Mouse (Mus musculus) heart, postnatal 25 days (tissue): ENCODE measurements around the gene Gtf2f1. TPM values are rescaled to one million over a fixed set of nuclear protein-coding genes. Genes with fewer than 3 reads are reported as not detected.

Experiments
- DNase-seq: peaks from one replicate; pipeline ENCODE4 v3.0.0; 2022; ENCODE audit warnings: low spot score
- intact Hi-C: fragments of 180-260 bp; cut with DNase I; formaldehyde crosslinking; loops from one replicate; pipeline ENCODE4 v1.15.1; 2025
- total RNA-seq, 2 experiments: library from RNA; stranded (reverse); gene quantifications; 2 replicates each; pipeline ENCODE4 v1.2.3; 2021

Gene Gtf2f1
- total RNA-seq, 2 experiments from 2014 or later: 20.4 to 22.7 TPM

DNA sequence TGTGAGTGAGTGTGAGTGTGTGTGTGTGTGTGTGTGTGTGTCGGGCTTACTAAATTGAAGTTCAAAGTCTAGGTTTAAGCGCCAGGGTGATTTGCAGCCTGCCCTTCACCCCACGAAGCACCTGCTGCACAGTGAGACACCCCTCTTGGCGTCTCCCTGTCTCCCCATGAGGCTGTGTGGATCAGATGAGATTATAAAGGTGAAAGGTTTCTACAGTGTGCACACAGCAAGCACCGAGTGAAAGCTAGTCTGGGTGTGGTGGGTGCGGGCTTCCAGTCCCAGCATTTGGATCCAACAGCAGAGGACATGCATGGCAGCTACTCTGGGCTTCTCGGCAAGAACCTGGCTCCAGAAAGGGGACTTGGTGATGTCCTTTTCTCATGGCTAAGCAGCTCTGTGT, 30.0 kb downstream of the Gtf2f1 start:
- DNase-seq: no peak
- intact Hi-C loops: no loop called here

DNA sequence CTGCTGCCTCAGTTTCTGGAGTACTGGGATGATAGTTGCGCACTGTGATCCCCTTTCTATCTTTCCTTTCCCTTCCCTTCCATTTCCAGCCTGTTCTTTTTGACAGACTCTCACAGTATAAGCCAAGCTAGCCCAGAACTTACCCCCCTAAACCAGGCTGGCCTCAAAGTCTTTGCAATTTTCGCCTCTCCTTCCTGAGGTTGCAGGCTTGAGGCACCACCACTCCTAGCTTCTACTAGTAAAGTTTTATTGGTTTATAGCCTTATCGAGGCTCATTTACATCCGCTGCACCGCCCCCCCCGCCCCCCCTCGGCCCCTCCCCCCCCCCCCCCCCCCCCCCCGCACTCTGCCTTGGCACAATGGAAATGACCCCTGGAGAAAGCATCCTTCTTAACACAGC, 31.6 kb downstream of the Gtf2f1 start:
- DNase-seq: no peak
- intact Hi-C loops: no loop called here

DNA sequence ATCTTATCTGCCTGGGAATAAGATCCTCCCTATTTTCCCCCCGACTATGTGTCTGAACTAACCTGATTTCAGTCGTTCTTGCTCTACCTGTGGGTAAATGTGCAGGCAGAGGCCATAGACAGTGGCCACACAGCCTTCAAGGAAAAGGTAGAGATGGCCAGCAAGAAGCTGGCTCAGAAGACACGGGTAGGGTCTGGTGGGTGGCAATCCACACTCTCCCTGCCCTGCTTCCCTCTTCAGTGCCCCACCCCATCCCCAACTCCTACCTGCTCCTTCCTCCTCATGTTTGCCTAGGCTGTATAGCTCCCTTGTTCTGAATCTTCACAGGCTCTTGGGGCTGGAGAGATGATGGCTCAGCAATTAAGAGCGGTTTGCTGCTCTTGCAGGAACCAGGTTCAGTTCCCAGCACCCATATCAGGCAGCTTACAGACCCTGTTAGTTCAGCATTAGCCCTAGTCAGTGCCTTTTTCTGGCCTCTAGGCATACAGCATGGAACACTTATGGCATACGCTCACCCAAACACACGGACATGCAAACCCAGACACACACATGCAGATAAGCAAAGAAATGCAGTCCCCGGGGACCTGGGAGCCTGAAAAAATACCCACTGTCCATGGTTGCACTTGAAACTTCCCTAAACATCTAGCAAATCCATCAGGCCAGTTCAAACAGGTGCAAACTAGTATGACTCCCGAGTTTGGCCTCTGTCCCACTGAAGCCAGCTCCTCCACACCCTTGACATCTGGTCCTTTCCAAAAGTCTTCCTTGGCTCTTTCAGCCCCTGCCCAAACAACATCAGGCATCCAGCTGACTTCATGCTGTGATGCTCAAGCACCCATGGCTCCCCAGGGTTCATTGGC, 34.3 kb downstream of the Gtf2f1 start:
- no peak for DNase-seq
- intact Hi-C loops: no loop called here

DNA sequence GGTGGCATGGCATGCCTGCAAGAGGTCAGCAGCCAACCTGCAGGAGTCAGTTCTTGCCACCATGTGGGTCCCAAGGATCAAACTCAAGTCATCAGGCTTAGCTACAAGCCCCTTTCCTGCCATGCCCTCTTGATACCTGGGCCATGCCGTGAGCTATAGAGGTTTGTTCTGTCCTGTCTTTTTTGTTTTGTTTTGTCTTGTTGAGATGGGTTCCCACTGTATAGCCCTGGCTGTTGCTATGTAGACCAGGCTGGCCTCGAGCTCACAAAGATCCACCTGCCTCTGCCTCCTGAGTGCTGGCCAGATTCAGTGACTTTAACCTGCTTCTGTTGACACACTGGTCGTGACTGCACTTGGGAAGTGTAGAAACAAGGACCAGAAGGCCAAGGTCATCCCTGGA, 35.7 kb downstream of the Gtf2f1 start:
- intact Hi-C loops: no loop called here
- DNase-seq: no peak

DNA sequence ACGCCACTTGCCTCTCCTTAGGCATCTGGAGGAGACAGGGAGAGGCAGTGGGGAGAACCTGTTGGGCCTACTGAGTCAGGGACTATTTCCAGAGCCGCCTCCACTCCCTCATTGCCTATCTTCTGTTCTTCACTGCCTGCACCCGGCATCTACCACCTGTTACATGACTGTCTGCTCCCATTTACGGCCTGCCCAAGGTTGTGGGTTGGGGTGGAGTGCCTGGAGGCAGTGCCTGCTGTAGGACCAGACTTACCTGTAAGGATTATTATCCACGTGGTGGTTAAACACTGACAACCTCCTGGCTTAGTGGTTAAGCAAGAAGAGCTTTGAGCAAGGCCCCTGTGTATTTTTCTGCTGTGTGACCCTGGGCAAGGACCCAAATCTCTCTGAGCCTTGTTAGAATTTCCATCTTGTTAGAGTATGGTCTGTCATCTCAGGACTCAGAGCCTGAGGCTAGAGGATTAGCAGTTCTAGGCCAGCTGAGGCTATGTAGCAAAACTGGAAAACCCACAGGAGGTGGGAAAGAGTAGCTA, 36.3 kb downstream of the Gtf2f1 start:
- intact Hi-C loops: no loop called here
- DNase-seq: no peak

DNA sequence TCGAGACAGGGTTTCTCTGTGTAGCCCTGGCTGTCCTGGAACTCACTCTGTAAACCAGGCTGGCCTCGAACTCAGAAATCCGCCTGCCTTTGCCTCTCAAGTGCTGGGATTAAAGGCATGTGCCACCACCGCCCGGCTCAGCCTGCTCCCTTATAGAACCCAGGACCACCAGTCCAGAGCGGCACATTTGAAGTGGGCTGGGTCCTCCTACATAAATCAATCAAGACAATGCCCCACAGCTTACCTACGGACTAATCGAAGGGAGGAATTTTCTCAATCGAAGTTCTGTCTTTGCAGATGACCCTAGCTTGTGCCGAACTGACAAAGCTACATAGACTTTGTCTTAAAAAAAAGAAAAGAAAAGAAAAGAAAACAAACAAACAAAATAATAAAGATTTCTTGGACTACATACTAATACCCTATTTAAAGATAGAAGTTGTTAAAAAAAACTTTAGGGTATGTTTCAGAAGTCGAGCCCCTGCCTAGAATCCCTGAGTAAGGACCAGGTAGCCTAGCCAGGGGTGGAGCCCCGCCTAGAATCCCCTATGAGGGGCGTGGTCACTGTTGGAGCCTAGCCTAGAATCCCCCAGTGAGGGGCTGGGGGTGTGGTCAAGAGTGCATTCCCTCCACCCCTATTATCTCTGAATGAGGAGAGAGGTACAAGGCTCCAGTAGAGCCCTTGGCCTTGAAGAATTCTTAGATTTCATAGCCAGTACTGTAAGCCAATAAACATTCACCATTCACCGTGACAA, 37.0 kb downstream of the Gtf2f1 start:
- DNase-seq: no peak
- intact Hi-C loops: no loop called here

DNA sequence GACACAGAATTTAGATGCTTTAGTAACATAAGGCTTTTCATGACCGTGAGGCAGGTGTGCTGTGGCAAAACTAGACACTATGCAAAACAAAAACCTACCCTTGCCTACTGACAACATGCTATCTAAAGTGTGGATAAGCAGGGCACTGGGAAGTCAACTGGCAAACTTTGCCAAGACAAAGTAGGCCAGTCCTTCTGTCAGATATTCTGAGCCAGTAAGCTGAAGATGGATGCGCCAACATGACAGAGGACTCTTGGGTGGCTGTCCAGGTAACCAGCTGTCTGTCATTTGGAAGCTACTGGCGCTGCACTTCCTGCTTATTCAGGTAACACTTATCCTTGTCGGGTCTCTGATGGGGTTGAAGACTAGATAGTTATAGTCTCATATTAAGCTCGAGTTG, 41.0 kb downstream of the Gtf2f1 start:
- intact Hi-C loops: no loop called here
- no peak for DNase-seq

DNA sequence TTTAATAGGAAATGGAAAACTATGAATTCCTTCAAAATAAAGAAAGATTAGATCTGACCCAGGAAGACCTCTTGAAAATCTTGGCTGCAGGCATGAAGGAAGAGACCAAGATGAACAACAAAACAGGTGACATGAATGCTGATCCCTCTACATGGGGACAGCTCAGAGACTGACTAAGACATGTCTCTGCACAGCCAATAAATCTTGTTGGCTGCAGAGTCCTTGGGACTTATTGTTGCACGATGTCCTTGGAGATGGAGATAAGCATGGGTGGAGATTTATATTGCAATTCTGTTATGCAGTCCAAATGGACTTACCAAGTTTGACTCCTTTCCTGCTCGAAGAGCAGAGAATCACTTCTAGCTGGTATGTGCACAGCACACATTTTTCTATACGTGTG, 41.8 kb downstream of the Gtf2f1 start:
- DNase-seq: no peak
- intact Hi-C loops: no loop called here

DNA sequence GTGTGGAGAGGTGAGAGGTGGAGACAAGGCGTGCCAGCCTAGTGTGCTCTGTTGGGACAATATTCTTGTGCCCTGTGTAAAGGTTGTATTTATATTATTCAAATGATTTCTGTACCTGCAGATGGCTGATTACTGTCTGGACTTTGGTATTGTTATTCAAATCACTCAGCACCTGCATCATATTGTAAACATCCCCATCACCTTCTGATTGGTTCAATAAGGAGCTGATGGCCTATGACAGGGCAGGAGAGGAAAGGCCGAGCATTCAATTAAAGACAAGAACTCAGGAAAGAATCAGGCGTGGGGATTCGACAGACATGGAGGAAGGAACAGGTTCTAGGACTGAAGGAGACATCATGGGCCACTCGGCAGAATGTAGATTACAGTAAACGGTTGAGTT, 47.4 kb downstream of the Gtf2f1 start:
- intact Hi-C loops: no loop called here
- no peak for DNase-seq

DNA sequence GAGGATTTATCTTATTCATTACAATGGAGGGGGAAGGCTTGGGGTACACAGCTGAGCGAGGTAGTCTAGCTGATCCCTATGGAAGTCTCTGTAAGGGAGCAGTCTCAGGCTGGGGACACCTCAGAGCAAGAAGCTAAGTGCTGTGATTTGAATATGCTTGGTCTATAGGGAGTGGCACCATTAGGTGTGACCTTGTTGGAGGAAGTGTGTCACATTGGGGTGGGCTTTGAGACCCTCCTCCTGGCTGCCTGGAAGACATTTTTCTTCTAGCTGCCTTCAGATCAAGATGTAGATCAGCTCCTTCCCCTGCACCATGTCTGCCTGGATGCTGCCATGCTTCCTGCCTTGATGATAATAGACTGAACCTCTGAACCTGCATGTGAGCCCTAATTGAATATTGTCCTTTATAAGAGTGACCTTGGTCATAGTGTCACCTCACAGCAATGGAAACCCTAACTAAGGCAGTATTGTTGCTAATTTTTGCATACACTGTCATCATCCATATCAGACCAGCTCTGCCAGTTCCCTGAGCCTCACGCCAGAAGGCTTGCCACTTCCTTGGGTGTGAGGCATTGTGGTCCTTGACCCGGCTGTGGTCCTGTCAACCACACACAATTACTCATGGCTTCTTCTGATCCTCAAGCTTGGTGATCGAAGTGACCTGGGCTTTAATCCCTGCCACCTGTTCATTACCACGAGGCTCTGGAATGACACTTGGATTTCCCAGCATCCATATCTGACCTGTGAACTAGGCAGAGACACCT, 48.3 kb downstream of the Gtf2f1 start:
- intact Hi-C loops: no loop called here
- DNase-seq: no peak

DNA sequence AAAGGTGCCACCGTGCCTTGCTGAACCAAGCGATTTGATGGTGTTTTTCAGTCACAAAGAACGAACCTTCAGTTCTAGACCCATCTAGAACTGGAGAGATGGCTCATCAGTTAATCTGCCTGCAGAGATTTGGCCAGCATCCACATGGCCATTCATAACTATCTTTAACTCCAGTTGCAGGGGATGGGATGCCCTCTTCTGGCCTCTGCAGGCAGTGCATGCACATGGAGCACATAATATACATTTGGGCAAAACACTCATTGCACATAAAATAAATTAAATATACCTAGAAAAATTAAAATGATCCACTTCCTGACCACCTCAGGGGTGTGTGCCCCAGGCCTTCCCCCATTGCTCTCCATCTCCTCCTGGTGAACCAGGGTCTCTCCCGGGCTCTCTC, 49.2 kb downstream of the Gtf2f1 start:
- intact Hi-C loops: no loop called here
- DNase-seq: no peak

DNA sequence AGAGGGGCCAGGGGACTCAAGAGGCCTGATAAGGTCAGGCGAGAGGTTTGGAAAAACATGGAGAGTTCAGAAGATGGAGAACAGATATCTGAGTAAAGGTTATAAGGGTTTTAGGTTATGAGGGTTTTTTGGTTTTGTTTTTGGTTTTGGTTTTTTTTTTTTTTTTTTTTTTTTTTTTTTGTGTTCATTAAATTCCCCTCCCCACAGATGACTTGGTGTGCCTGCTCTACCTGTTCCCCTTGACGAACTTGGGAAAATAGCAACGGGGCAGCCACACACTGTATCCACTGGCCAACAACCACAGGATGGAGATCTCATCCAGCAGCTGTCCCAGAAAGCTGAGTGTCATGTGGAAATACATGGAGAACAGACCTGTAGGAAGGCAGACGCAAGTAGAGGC, 52.4 kb downstream of the Gtf2f1 start:
- intact Hi-C loops: no loop called here
- no peak for DNase-seq

DNA sequence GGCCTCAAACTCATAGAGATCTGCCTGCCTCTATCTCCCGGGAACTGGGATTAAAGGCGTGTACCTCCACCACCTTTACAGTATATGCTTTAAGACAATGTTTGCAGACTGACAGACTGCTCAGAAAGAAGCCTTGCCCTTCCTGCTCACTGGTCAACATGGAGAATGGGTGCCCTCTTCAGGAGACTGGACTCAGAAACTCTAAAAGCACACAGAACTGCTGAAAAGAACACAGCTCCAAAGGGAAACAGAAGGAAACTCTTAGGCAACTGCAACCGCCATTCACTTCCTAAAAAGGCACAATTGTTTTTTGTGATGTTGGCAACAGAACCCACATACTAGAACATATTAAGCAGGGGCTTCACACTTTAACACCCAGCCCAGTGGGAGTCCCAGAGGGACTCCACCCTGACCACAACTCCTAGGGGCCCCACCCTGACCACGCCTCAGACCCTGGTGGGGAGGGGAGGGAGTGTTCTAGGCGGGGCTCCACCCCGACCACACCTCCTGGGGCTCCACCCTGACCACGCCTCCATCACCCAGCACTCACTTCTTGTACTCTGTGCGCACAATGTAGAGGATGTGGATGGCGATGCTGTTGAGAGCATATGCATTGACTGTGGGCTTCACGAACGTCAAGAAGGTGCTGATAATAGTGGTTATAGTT, 53.2 kb downstream of the Gtf2f1 start:
- intact Hi-C loops: no loop called here
- DNase-seq: no peak

DNA sequence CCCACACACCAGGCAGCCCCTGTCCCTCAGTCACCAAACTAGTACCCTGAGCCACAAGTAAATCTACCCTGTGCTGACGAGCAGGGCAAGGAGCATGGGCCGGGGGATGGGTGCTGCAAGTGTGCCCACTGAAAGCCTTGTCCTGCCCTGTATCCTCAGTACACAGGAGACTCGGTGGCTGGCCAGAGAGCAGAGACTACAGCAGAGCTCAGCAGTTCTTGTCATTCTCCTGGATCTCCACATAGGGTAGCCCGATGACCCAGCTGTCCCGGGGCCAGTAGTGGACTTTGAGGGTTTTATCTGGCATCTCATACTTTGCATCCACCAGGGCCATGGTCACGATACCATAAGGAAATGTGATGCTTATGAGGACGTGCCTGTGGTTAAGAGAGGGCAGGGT, 56.2 kb downstream of the Gtf2f1 start:
- no peak for DNase-seq
- intact Hi-C loops: no loop called here

Other genes with a start within 250 kb of the Gtf2f1 start
- 10 to 100 TPM; 18.3 to 18.8 TPM for gene Dus3l, start 246.5 kb downstream of the Gtf2f1 start, total RNA-seq
- under 1 TPM; 0.13 to 0.22 TPM for gene Prr22, start 241.0 kb downstream of the Gtf2f1 start, total RNA-seq
- gene Rfx2, start 180.3 kb downstream of the Gtf2f1 start, total RNA-seq: 1 to 10 TPM; 3.2 to 4.6 TPM
- not detected for gene Acsbg2, start 136.8 kb downstream of the Gtf2f1 start, total RNA-seq
- not detected for gene 1700061G19Rik, start 135.8 kb downstream of the Gtf2f1 start, total RNA-seq
- gene Mllt1, start 75.9 kb downstream of the Gtf2f1 start, total RNA-seq: 10 to 100 TPM; 21.6 to 21.8 TPM
- not detected for gene Acer1, start 29.2 kb downstream of the Gtf2f1 start, total RNA-seq
- 10 to 100 TPM; 73.4 TPM for gene Clpp, start 21.0 kb downstream of the Gtf2f1 start, total RNA-seq
- 10 to 100 TPM; 65.4 to 77.8 TPM for gene Alkbh7, start 13.9 kb downstream of the Gtf2f1 start, total RNA-seq
- gene Pspn, start 11.3 kb downstream of the Gtf2f1 start, total RNA-seq: not detected
- gene Gm17949, start 181 bp upstream of the Gtf2f1 start, total RNA-seq: not detected
- gene Khsrp, start 20.2 kb upstream of the Gtf2f1 start, total RNA-seq: 10 to 100 TPM; 44.8 to 44.9 TPM
- not detected for gene Slc25a41, start 30.4 kb upstream of the Gtf2f1 start, total RNA-seq
- under 1 TPM in 1 of 2 experiments, not detected in 1; 0.78 TPM for gene Crb3, start 47.8 kb upstream of the Gtf2f1 start, total RNA-seq
- 10 to 100 TPM; 65.1 to 75.0 TPM for gene Slc25a23, start 48.6 kb upstream of the Gtf2f1 start, total RNA-seq
- gene Dennd1c, start 67.2 kb upstream of the Gtf2f1 start, total RNA-seq: 1 to 10 TPM in 1 of 2 experiments, under 1 TPM in 1; 0.96 to 2.1 TPM
- 1 to 10 TPM; 3.2 to 3.3 TPM for gene Tubb4a, start 76.5 kb upstream of the Gtf2f1 start, total RNA-seq
- gene Tnfsf9, start 94.0 kb upstream of the Gtf2f1 start, total RNA-seq: under 1 TPM; 0.28 to 0.57 TPM
- not detected for gene Cd70, start 138.5 kb upstream of the Gtf2f1 start, total RNA-seq
- gene Tnfsf14, start 182.9 kb upstream of the Gtf2f1 start, total RNA-seq: not detected
- gene C3, start 216.8 kb upstream of the Gtf2f1 start, total RNA-seq: 10 to 100 TPM; 47.1 to 80.7 TPM
- gene Gpr108, start 237.2 kb upstream of the Gtf2f1 start, total RNA-seq: 10 to 100 TPM; 26.1 to 29.5 TPM
- gene Trip10, start 238.2 kb upstream of the Gtf2f1 start, total RNA-seq: 100 to 1,000 TPM in 1 of 2 experiments, 10 to 100 TPM in 1; 90.6 to 107 TPM